Mouse (Mus musculus) limb, embryonic 15.5 days (tissue): ENCODE measurements around the gene Borcs8. TPM values are rescaled to one million over a fixed set of nuclear protein-coding genes. Genes with fewer than 3 reads are reported as not detected.

Experiments used
- ATAC-seq: fragments of 200-750 bp; cut with Nextera tagmentation; 2 replicates; pipeline ENCODE4 v1.8.0; 2017; ENCODE audit warnings: low read depth, moderate TSS enrichment; ENCODE audit not compliant: insufficient number of reproducible peaks, low FRiP score, low TSS enrichment
- H3K27ac ChIP-seq: fragments of 300-500 bp; sonication (generic); 2 replicates; pipeline ENCODE4 v1.5.1; 2015; ENCODE audit warnings: moderate library complexity, mild to moderate bottlenecking, inconsistent platforms
- H3K27me3 ChIP-seq: fragments of 300-500 bp; sonication (generic); 2 replicates; pipeline ENCODE4 v1.6.1; 2015; ENCODE audit warnings: inconsistent platforms
- H3K36me3 ChIP-seq: fragments of 300-500 bp; sonication (generic); 2 replicates; pipeline ENCODE4 v1.6.1; 2015; ENCODE audit warnings: inconsistent platforms
- H3K4me1 ChIP-seq: fragments of 300-500 bp; sonication (generic); 2 replicates; pipeline ENCODE4 v1.6.1; 2015; ENCODE audit warnings: inconsistent platforms
- H3K4me2 ChIP-seq: fragments of 300-500 bp; sonication (generic); 2 replicates; pipeline ENCODE4 v1.6.1; 2015; ENCODE audit warnings: mild to moderate bottlenecking, inconsistent platforms
- H3K4me3 ChIP-seq: fragments of 300-500 bp; sonication (generic); 2 replicates; pipeline ENCODE4 v1.5.1; 2015; ENCODE audit warnings: mild to moderate bottlenecking, inconsistent platforms
- H3K9ac ChIP-seq: fragments of 300-500 bp; sonication (generic); 2 replicates; pipeline ENCODE4 v1.6.1; 2015; ENCODE audit warnings: inconsistent platforms
- H3K9me3 ChIP-seq: fragments of 300-500 bp; sonication (generic); 2 replicates; pipeline ENCODE4 v1.6.1; 2016; ENCODE audit warnings: inconsistent platforms
- WGBS: fragments of 180-500 bp; shearing (Covaris S2); methylation state at CpG from one replicate; pipeline ENCODE4 v1.1.7; 2015; 5-methylcytosine and 5-hydroxymethylcytosine counted together
- polyA plus RNA-seq: library from polyadenylated mRNA; unstranded; fragments of >200 nt; fragmentation: Nextera tagmentation; extraction: Ambion mirVana; gene quantifications from 2 replicates; pipeline ENCODE4 v1.2.1, GENCODE M21; 2015

Borcs8 gene
- polyA plus RNA-seq, 1 experiment from 2014 or later, result 55.2 TPM

GRCm38 (mm10) chr8:70170116-70170515 is 30.8 kb downstream of the Borcs8 start:
- WGBS, result 82% methylated on average over 3 of the region's 3 CpGs
- Histone ChIP-seq H3K27me3 (peaks cover 14% of the 10 kb centered on the region), H3K9ac (no peak overlapping the region), H3K27ac (no peak overlapping the region), H3K4me3 (no peak overlapping the region), H3K36me3 (peaks cover 4% of the 10 kb centered on the region; the same call in 1 of the 2 replicates), H3K4me1 (peaks cover 31% of the 10 kb centered on the region), H3K9me3 (no peaks in the 10 kb centered on the region), H3K4me2 (no peak overlapping the region)
- ATAC-seq, result no peak

- H3K4me1 ChIP-seq, result peaks cover 31% of the 10 kb centered on the region
- H3K36me3 ChIP-seq, result peaks cover 5% of the 10 kb centered on the region
- ATAC-seq, result no peak
- H3K4me2 ChIP-seq, result no peak overlapping the region
- H3K4me3 ChIP-seq, result no peak overlapping the region
- peaks cover 8% of the 10 kb centered on the region for H3K27me3 ChIP-seq
- no peak overlapping the region for H3K9ac ChIP-seq
- H3K9me3 ChIP-seq, result no peaks in the 10 kb centered on the region
- no peak overlapping the region for H3K27ac ChIP-seq
- WGBS, result 74% methylated on average over 3 of the region's 3 CpGs
Observed at GRCm38 (mm10) chr8:70170748-70171147, 31.4 kb downstream of the Borcs8 start.

- WGBS, result 85% methylated on average over 7 of the region's 7 CpGs
- no peak for ATAC-seq
- Histone ChIP-seq H3K4me2 (0 out of 2 replicates have a peak overlapping the region, but pooled peaks have one; percentile 49), H3K27me3 (peaks cover 3% of the 10 kb centered on the region; the same call in 1 of the 2 replicates), H3K9me3 (no peaks in the 10 kb centered on the region), H3K36me3 (peaks cover 6% of the 10 kb centered on the region), H3K4me3 (no peak overlapping the region), H3K27ac (no peak overlapping the region), H3K4me1 (peaks cover 31% of the 10 kb centered on the region), H3K9ac (no peak overlapping the region)
Observed at GRCm38 (mm10) chr8:70171240-70171639, 31.9 kb downstream of the Borcs8 start.

GRCm38 (mm10) chr8:70172043-70172681 is 32.9 kb downstream of the Borcs8 start, which contains the start of gene Tmem161a:
Gene Tmem161a (plus strand): TSS chr8:70172356.
- peak; percentile 92 for ATAC-seq
- peak within 1 kb of the TSS; percentile 75 for H3K4me3 ChIP-seq
- H3K27me3 ChIP-seq, result no peaks in the 10 kb centered on the region
- H3K36me3 ChIP-seq, result peaks cover 12% of the 10 kb centered on the region
- peak within 1 kb of the TSS; percentile 49 for H3K4me2 ChIP-seq
- 2% methylated on average over 27 of the region's 27 CpGs for WGBS
- no peaks in the 10 kb centered on the region for H3K9me3 ChIP-seq
- peak within 1 kb of the TSS; percentile 65 for H3K9ac ChIP-seq
- peak within 1 kb of the TSS; percentile 61 for H3K27ac ChIP-seq
- H3K4me1 ChIP-seq, result peaks cover 24% of the 10 kb centered on the region

- 0 out of 2 replicates have a peak overlapping the region, but pooled peaks have one; percentile 75 for H3K4me3 ChIP-seq
- no peak overlapping the region for H3K27ac ChIP-seq
- peaks cover 22% of the 10 kb centered on the region for H3K36me3 ChIP-seq
- no peak overlapping the region for H3K9ac ChIP-seq
- 70% methylated on average over 5 of the region's 5 CpGs for WGBS
- H3K9me3 ChIP-seq, result no peaks in the 10 kb centered on the region
- ATAC-seq, result no peak
- H3K4me2 ChIP-seq, result peak overlapping the region; percentile 49
- peaks cover 24% of the 10 kb centered on the region for H3K4me1 ChIP-seq
- no peaks in the 10 kb centered on the region for H3K27me3 ChIP-seq
Observed at GRCm38 (mm10) chr8:70173320-70173719, 34.0 kb downstream of the Borcs8 start.

- no peak overlapping the region for H3K4me2 ChIP-seq
- peaks cover 24% of the 10 kb centered on the region for H3K4me1 ChIP-seq
- no peaks in the 10 kb centered on the region for H3K27me3 ChIP-seq
- H3K9me3 ChIP-seq, result no peaks in the 10 kb centered on the region
- H3K4me3 ChIP-seq, result no peak overlapping the region
- ATAC-seq, result no peak
- H3K27ac ChIP-seq, result no peak overlapping the region
- H3K9ac ChIP-seq, result no peak overlapping the region
- peaks cover 29% of the 10 kb centered on the region for H3K36me3 ChIP-seq
- 84% methylated on average over 7 of the region's 7 CpGs for WGBS
Observed at GRCm38 (mm10) chr8:70174079-70174478, 34.8 kb downstream of the Borcs8 start.

- H3K9me3 ChIP-seq, result no peaks in the 10 kb centered on the region
- H3K4me1 ChIP-seq, result peaks cover 12% of the 10 kb centered on the region
- no peak overlapping the region for H3K4me3 ChIP-seq
- H3K9ac ChIP-seq, result no peak overlapping the region
- H3K27me3 ChIP-seq, result no peaks in the 10 kb centered on the region
- no peak overlapping the region for H3K27ac ChIP-seq
- peaks cover 57% of the 10 kb centered on the region for H3K36me3 ChIP-seq
- WGBS, result 87% methylated on average over 2 of the region's 2 CpGs
- ATAC-seq, result no peak
- no peak overlapping the region for H3K4me2 ChIP-seq
Observed at GRCm38 (mm10) chr8:70178231-70178630, 38.9 kb downstream of the Borcs8 start.

GRCm38 (mm10) chr8:70179082-70179481 is 39.8 kb downstream of the Borcs8 start:
- H3K9me3 ChIP-seq, result no peaks in the 10 kb centered on the region
- H3K4me3 ChIP-seq, result no peak overlapping the region
- 97% methylated on average over 4 of the region's 4 CpGs for WGBS
- H3K9ac ChIP-seq, result no peak overlapping the region
- peaks cover 56% of the 10 kb centered on the region for H3K36me3 ChIP-seq
- H3K27me3 ChIP-seq, result no peaks in the 10 kb centered on the region
- H3K4me2 ChIP-seq, result no peak overlapping the region
- H3K27ac ChIP-seq, result no peak overlapping the region
- no peak for ATAC-seq
- H3K4me1 ChIP-seq, result peaks cover 6% of the 10 kb centered on the region

GRCm38 (mm10) chr8:70181212-70181902 is 42.1 kb downstream of the Borcs8 start:
- H3K27me3 ChIP-seq, result no peaks in the 10 kb centered on the region
- H3K4me3 ChIP-seq, result no peak overlapping the region
- H3K9me3 ChIP-seq, result no peaks in the 10 kb centered on the region
- 0 out of 2 replicates have a peak, but pooled peaks have one; percentile 22 for ATAC-seq
- H3K36me3 ChIP-seq, result peaks cover 51% of the 10 kb centered on the region
- no peak overlapping the region for H3K9ac ChIP-seq
- WGBS, result 58% methylated on average over 16 of the region's 16 CpGs
- H3K4me1 ChIP-seq, result no peaks in the 10 kb centered on the region
- H3K4me2 ChIP-seq, result no peak overlapping the region
- no peak overlapping the region for H3K27ac ChIP-seq

GRCm38 (mm10) chr8:70181903-70182252 is 42.6 kb downstream of the Borcs8 start:
- Histone ChIP-seq H3K9ac (no peak overlapping the region), H3K4me3 (no peak overlapping the region), H3K36me3 (peaks cover 47% of the 10 kb centered on the region), H3K9me3 (no peaks in the 10 kb centered on the region), H3K27ac (no peak overlapping the region), H3K27me3 (no peaks in the 10 kb centered on the region), H3K4me2 (no peak overlapping the region), H3K4me1 (no peaks in the 10 kb centered on the region)
- WGBS, result 40% methylated on average over 2 of the region's 2 CpGs
- no peak for ATAC-seq

- Histone ChIP-seq H3K9me3 (no peaks in the 10 kb centered on the region), H3K4me2 (no peak overlapping the region), H3K4me1 (no peaks in the 10 kb centered on the region), H3K27me3 (no peaks in the 10 kb centered on the region), H3K36me3 (peaks cover 42% of the 10 kb centered on the region), H3K9ac (no peak overlapping the region), H3K4me3 (no peak overlapping the region), H3K27ac (no peak overlapping the region)
- WGBS, result 87% methylated on average over 4 of the region's 4 CpGs
- no peak for ATAC-seq
Observed at GRCm38 (mm10) chr8:70183194-70183593, 43.9 kb downstream of the Borcs8 start.

GRCm38 (mm10) chr8:70188707-70189106 is 49.4 kb downstream of the Borcs8 start:
- H3K9me3 ChIP-seq, result no peaks in the 10 kb centered on the region
- no peaks in the 10 kb centered on the region for H3K4me1 ChIP-seq
- H3K27me3 ChIP-seq, result no peaks in the 10 kb centered on the region
- no peak for ATAC-seq
- no peak overlapping the region for H3K4me2 ChIP-seq
- no peak overlapping the region for H3K9ac ChIP-seq
- H3K36me3 ChIP-seq, result peaks cover 14% of the 10 kb centered on the region; the same call in 1 of the 2 replicates
- no peak overlapping the region for H3K27ac ChIP-seq
- WGBS, result 65% methylated on average over 7 of the region's 7 CpGs
- H3K4me3 ChIP-seq, result no peak overlapping the region
